ENCODE assay signal across 9 mouse cellular contexts in the genomic region with DNA sequence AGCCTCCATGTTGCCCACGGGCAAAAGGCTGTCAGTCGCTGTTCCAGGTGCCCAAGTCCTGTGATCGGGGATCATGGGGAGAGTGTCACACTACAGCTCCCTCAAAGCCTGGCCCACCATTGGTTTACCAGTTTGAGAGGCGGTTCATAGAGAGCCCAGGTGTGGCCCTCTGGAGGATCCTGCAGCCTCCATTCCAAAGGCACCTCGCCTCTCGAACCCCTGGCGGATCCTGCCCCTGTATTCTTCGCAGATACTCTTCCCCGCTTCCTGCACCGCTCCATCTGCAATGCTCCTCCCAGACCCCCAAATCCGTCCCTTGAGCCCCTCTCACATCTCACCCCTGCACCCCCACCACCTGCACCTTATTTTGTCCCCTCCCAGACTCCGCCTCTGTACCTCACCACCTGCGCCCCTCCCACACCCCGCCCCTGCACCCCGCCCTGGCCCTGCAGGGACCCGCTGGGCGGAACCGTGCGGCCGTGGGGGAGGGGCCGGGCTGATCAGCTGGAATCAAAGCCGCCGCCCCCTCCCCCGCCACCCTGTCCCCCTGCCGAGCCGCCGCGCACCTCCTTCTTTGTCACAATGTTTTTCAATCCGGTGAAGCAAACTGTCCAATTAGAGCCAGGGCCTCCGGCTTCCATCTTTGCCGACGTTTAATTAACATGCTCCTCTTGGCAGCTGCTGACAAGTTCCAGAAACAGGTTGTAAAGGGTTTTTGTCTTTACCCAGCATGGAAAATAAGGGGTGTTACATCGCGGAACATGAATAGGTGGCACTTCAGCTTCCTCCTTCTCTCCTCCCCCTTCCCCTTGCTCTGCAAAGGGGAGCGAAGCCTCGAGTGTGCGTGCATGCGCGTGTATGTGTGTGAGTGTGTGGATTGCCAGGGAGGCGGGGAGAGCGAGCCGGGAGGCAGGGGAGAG. TPM values are rescaled to one million over a fixed set of nuclear protein-coding genes. Genes with fewer than 3 reads are reported as not detected.
DNase-seq lines count a peak whose midpoint lies in the region; ATAC-seq and TF ChIP-seq lines count a peak whose summit lies in the region.
"Had no signal": no experiment of that assay in that cellular context is flagged by ENCODE, and none has a peak within 500 bp of the region (broad histone marks: within the 10 kb centered on the region; RNA-seq: fewer than 3 reads in every experiment).

No protein-coding gene starts in this region.

- TF ChIP-seq RAD21 in CH12.LX (IDR thresholded peaks at IDR 0.05; ENCODE audit: low read depth, low read length): no peak

- no peaks in the 10 kb centered on the region for H3K36me3 ChIP-seq in CH12.LX (replicated peaks in 1 of 2; ENCODE audit: control insufficient read depth in 1 of 2, insufficient read depth in 1 of 2, low read length in 1 of 2)
- H3K36me3 ChIP-seq in forebrain, embryonic 10.5 days (replicated peaks): no peaks in the 10 kb centered on the region
- H3K36me3 ChIP-seq in kidney, postnatal 0 days (ENCODE audit: insufficient read depth, low read length): no peaks in the 10 kb centered on the region
- H3K36me3 ChIP-seq in limb, embryonic 14.5 days (ENCODE audit: control insufficient read depth, insufficient read depth, low read length): no peaks in the 10 kb centered on the region

- no peak overlapping the region for H3K9ac ChIP-seq in CH12.LX (ENCODE audit: insufficient read depth, low read depth)
- no peak overlapping the region for H3K9ac ChIP-seq in kidney, postnatal 0 days (ENCODE audit: low read depth, low read length)
- H3K9ac ChIP-seq in limb, embryonic 14.5 days (ENCODE audit: low read depth, low read length, severe bottlenecking): no peak overlapping the region

- peaks cover 8% of the 10 kb centered on the region for H3K9me3 ChIP-seq in CH12.LX (replicated peaks; ENCODE audit: low read length)
- peaks cover 8% of the 10 kb centered on the region; the same call in 1 of the 2 replicates for H3K9me3 ChIP-seq in forebrain, embryonic 10.5 days
- H3K9me3 ChIP-seq in kidney, postnatal 0 days (replicated peaks; ENCODE audit: low read length): no peaks in the 10 kb centered on the region
- H3K9me3 ChIP-seq in limb, embryonic 14.5 days (ENCODE audit: control insufficient read depth, low read length): no peaks in the 10 kb centered on the region

- in situ Hi-C loops in CH12.LX (cut with MboI; ENCODE audit: low pct_ligation_motif_present, low pct_unique_long_range_greater_than_20kb, low sequenced_read_pairs): no loop called here

- peak overlapping the region in 1 of 3 experiments; percentile 28 for H3K4me3 ChIP-seq in CH12.LX (replicated peaks in 1 of 3; ENCODE audit: low read depth in 2 of 3, low read length in 2 of 3, poor library complexity in 1 of 3)
- peak overlapping the region; percentile 49 for H3K4me3 ChIP-seq in forebrain, embryonic 10.5 days
- peak overlapping the region; percentile 26 for H3K4me3 ChIP-seq in kidney, postnatal 0 days (replicated peaks; ENCODE audit: low read depth, low read length)
- H3K4me3 ChIP-seq in limb, embryonic 14.5 days (replicated peaks; ENCODE audit: low read length): peak overlapping the region; percentile 38
- H3K4me3 ChIP-seq: erythroblast, embryonic 14.5 days had no signal

- no peaks in the 10 kb centered on the region for H3K79me2 ChIP-seq in CH12.LX (replicated peaks; ENCODE audit: control insufficient read depth, extremely low read depth, insufficient read depth, poor library complexity, severe bottlenecking)

- peaks cover 95% of the 10 kb centered on the region for H3K27me3 ChIP-seq in CH12.LX (replicated peaks)
- H3K27me3 ChIP-seq in forebrain, embryonic 10.5 days (ENCODE audit: poor library complexity, severe bottlenecking): peaks cover 92% of the 10 kb centered on the region
- H3K27me3 ChIP-seq in kidney, postnatal 0 days (ENCODE audit: insufficient read depth, low read length): peaks cover 40% of the 10 kb centered on the region
- peaks cover 57% of the 10 kb centered on the region for H3K27me3 ChIP-seq in limb, embryonic 14.5 days (ENCODE audit: control insufficient read depth, insufficient read depth, low read length)

- H3K4me1 ChIP-seq in CH12.LX (ENCODE audit: control insufficient read depth in 1 of 2, insufficient read depth in 2 of 2): peaks cover 3 to 5% of the 10 kb centered on the region in 2 experiments; a peak in 3 of 4 replicates
- H3K4me1 ChIP-seq in forebrain, embryonic 10.5 days: peaks cover 63% of the 10 kb centered on the region
- peaks cover 3% of the 10 kb centered on the region; the same call in 1 of the 2 replicates for H3K4me1 ChIP-seq in kidney, postnatal 0 days (replicated peaks; ENCODE audit: insufficient read depth, low read length)
- peaks cover 5% of the 10 kb centered on the region for H3K4me1 ChIP-seq in limb, embryonic 14.5 days (ENCODE audit: control insufficient read depth, insufficient read depth, low read length)

- TF ChIP-seq POLR2A in CH12.LX (IDR thresholded peaks at IDR 0.05; ENCODE audit: low read depth, low read length): no peak
- TF ChIP-seq POLR2A in limb, embryonic 14.5 days (IDR thresholded peaks at IDR 0.05; ENCODE audit: borderline replicate concordance, extremely low read depth, insufficient read depth, insufficient read length): no peak

- 2% methylated on average over 42 of the region's 42 CpGs for WGBS in forebrain, embryonic 10.5 days
- 1% methylated on average over 42 of the region's 42 CpGs for WGBS in kidney, postnatal 0 days
- WGBS in limb, embryonic 14.5 days: under 1% methylated on average over 39 of the region's 42 CpGs

- H3K27ac ChIP-seq in CH12.LX (ENCODE audit: insufficient read depth, low read depth): no peak overlapping the region
- H3K27ac ChIP-seq in forebrain, embryonic 10.5 days: peak overlapping the region; percentile 90
- no peak overlapping the region for H3K27ac ChIP-seq in kidney, postnatal 0 days
- no peak overlapping the region for H3K27ac ChIP-seq in limb, embryonic 14.5 days (replicated peaks; ENCODE audit: low read depth, low read length)

- peak overlapping the region; percentile 43 for H3K4me2 ChIP-seq in CH12.LX (ENCODE audit: insufficient read depth, low read depth, poor library complexity, severe bottlenecking)
- H3K4me2 ChIP-seq in kidney, postnatal 0 days (ENCODE audit: low read length): peak overlapping the region; percentile 64
- peak overlapping the region; percentile 63 for H3K4me2 ChIP-seq in limb, embryonic 14.5 days (replicated peaks; ENCODE audit: low read depth, low read length, severe bottlenecking)

- dilution Hi-C loops in CH12.LX (cut with MboI; ENCODE audit: extremely low pct_ligation_motif_present, extremely low pct_unique_long_range_greater_than_20kb, low sequenced_read_pairs): no loop called here

- no peak for TF ChIP-seq EP300 in CH12.LX (IDR thresholded peaks at IDR 0.05; ENCODE audit: low read length)

- peak; percentile 26; the same call in 1 of the 2 replicates for ATAC-seq in kidney, postnatal 0 days (replicated peaks; ENCODE audit: low FRiP score, low read depth)
- no peak for ATAC-seq in limb, embryonic 14.5 days (ENCODE audit: low FRiP score, low read depth)

- TF ChIP-seq CTCF in CH12.LX (conservative IDR thresholded peaks at IDR 0.05 in 1 of 2, IDR thresholded peaks at IDR 0.05 in 1 of 2; ENCODE audit: low read depth in 2 of 2, low read length in 2 of 2): no peak
- no peak for TF ChIP-seq CTCF in kidney, postnatal 0 days (IDR thresholded peaks at IDR 0.05; ENCODE audit: low read depth)

- DNase-seq in CH12.LX (ENCODE audit: extremely low read depth): no peak
- DNase-seq in MN1 (ENCODE audit: low spot score): peak; percentile 35
- peak; percentile 84 for DNase-seq in forebrain, embryonic 10.5 days (ENCODE audit: extremely low spot score, low spot score)
- no peak for DNase-seq in kidney, postnatal 0 days (ENCODE audit: low spot score)
- no peak for DNase-seq in limb, embryonic 14.5 days (ENCODE audit: low spot score)
- peak; percentile 76 for DNase-seq in retina, embryonic 14.5 days (ENCODE audit: low spot score)
- no peak for DNase-seq in spleen, postnatal 10 days (ENCODE audit: low spot score in 2 of 2)
- no peak for DNase-seq in heart, adult 8-10 months (ENCODE audit: low spot score)

TF ChIP-seq in CH12.LX, 34 proteins besides CTCF, POLR2A, EP300 and RAD21:
- TF ChIP-seq JUND (conservative IDR thresholded peaks at IDR 0.05; ENCODE audit: low read depth, low read length) (no peak), MEF2A (IDR thresholded peaks at IDR 0.05; ENCODE audit: borderline replicate concordance, low read depth, low read length) (no peak), E2F4 (IDR thresholded peaks at IDR 0.05; ENCODE audit: insufficient replicate concordance, low read depth, low read length) (no peak), HCFC1 (IDR thresholded peaks at IDR 0.05; ENCODE audit: low read depth, low read length) (no peak), USF1 (IDR thresholded peaks at IDR 0.05; ENCODE audit: low read depth, low read length) (no peak), USF2 (conservative IDR thresholded peaks at IDR 0.05; ENCODE audit: low read depth, low read length) (no peak), ZC3H11A (IDR thresholded peaks at IDR 0.05; ENCODE audit: low read depth, low read length) (no peak)
TF ChIP-seq in CH12.LX: peak in this region for 0.

RNA-seq across cellular contexts. Expression of gene Rhcg, which starts 25.4 kb away (rescaled TPM):
- total RNA-seq in CH12.LX (2012; rRNA removed) (not detected in 2 replicates), CH12.LX (2014; rRNA removed) (not detected in 2 replicates)
- not detected in 2 replicates for polyA plus RNA-seq in CH12.LX (2012; ENCODE audit: insufficient read length, low read depth)
- polyA plus RNA-seq in forebrain, embryonic 10.5 days (2016; fragmentation: Nextera tagmentation; extraction: Ambion mirVana): 2.4 and 3.3 TPM in 2 replicates
- polyA plus RNA-seq in kidney, postnatal 0 days (2015; fragmentation: Nextera tagmentation; extraction: Ambion mirVana): 117 and 135 TPM in 2 replicates
- polyA plus RNA-seq in limb, embryonic 14.5 days (2012; rRNA removed): 0.08 and 0.14 TPM in 2 replicates
- 0.11 TPM in 1 of 2 replicates, not detected in the other for polyA plus RNA-seq in limb, embryonic 14.5 days (2014; fragmentation: Nextera tagmentation; extraction: Ambion mirVana)
- total RNA-seq in heart, adult 8-10 months (2022): not detected

Comparison
In these comparisons a context has a peak if more than half of its experiments do, and no peak if none do; other contexts are left out.
1. DNase-seq: peak in MN1 (single experiment), forebrain, embryonic 10.5 days (single experiment) and retina, embryonic 14.5 days (single experiment); none in CH12.LX (single experiment), kidney, postnatal 0 days (single experiment), limb, embryonic 14.5 days (single experiment), spleen, postnatal 10 days (0 of 2) and heart, adult 8-10 months (single experiment).
2. RNA of gene Rhcg, which starts 25.4 kb away (polyA plus RNA-seq): 117 to 135 TPM in kidney, postnatal 0 days; 2.4 to 3.3 TPM in forebrain, embryonic 10.5 days, 0.08 to 0.14 TPM in limb, embryonic 14.5 days and not detected in CH12.LX; every median in the first group is over 10 times any median in the second.
3. Peak in every context shown above with its lines, with median percentiles within 50 percentile points of each other: H3K4me2 ChIP-seq.